Mouse (Mus musculus) left cerebral cortex, postnatal 4 days (tissue): ENCODE results near the gene Pgpep1l. TPM values are rescaled to one million over a fixed set of nuclear protein-coding genes. Genes with fewer than 3 reads are reported as not detected.

Experiments
- DNase-seq: peaks from one replicate; pipeline ENCODE4 v3.0.0-alpha.2; 2022
- intact Hi-C: fragments of 180-260 bp; cut with DNase I; formaldehyde crosslinking; loops from one replicate; pipeline ENCODE4 v1.15.1; 2025
- total RNA-seq, 2 experiments: library from RNA; stranded (reverse); gene quantifications; 2 replicates each; pipeline ENCODE4 v1.2.3; 2021

The Pgpep1l gene
- total RNA-seq, 2 experiments from 2014 or later: not detected

- intact Hi-C loops: no loop called here
- DNase-seq: no peak
Measured at GRCm38 (mm10) chr7:68224006-68224405, 40.0 kb downstream of the Pgpep1l start.

DNA sequence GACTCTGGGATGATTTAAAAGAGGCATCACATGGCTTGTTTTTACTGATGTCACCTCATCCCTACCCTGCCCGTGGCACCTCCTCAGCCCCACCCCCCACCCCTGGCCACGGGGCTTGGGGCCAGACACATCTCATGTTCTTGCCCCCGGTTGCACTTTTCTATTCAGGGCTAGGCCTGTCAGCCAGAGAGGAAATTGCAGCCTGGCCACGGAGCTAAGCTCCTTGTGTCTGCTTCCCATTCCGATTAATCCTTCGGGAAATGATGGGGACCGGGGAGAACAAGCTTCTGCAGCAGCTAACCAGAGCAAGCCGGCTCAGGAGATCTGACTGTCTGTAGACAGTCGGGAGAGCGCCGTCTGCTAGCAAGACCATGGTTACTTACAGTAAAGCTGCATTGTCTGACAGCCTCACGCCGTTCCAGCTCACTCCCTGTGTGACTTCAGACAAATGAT is 40.7 kb downstream of the Pgpep1l start:
- intact Hi-C loops: no loop called here

GRCm38 (mm10) chr7:68221677-68222230 is 42.3 kb downstream of the Pgpep1l start:
- intact Hi-C loops: no loop called here
- no peak for DNase-seq

More for the DNA sequence above, 40.7 kb downstream of the Pgpep1l start:
- no peak for DNase-seq

GRCm38 (mm10) chr7:68218879-68219278 is 45.2 kb downstream of the Pgpep1l start:
- intact Hi-C loops: no loop called here

GRCm38 (mm10) chr7:68215522-68216070 is 48.4 kb downstream of the Pgpep1l start:
- intact Hi-C loops: no loop called here

More at GRCm38 (mm10) chr7:68218879-68219278, 45.2 kb downstream of the Pgpep1l start:
- DNase-seq: no peak

DNA sequence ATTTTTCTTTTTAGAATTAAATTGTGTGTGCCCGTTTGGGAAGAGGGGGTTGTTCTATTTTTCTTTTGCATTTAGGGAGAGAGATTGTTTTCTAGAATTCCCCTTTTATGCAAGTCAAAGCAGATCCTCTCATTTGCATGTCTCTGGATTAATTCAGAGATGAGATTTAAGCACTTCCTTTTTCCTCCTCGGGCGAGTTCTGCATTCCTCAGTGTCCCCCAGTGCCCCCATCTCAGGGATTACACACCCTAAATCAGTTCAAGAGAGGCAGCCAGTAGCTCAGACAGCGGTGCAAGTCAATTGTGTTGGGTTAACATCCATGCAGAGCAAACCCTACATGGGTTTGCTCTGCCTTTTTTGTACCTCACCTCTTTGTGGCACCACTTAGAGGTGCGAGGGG is 50.2 kb downstream of the Pgpep1l start:
- no peak for DNase-seq
- intact Hi-C loops: no loop called here

More at GRCm38 (mm10) chr7:68215522-68216070, 48.4 kb downstream of the Pgpep1l start:
- no peak for DNase-seq

- intact Hi-C loops: no loop called here
- no peak for DNase-seq
Measured at GRCm38 (mm10) chr7:68211883-68212282, 52.1 kb downstream of the Pgpep1l start.

DNA sequence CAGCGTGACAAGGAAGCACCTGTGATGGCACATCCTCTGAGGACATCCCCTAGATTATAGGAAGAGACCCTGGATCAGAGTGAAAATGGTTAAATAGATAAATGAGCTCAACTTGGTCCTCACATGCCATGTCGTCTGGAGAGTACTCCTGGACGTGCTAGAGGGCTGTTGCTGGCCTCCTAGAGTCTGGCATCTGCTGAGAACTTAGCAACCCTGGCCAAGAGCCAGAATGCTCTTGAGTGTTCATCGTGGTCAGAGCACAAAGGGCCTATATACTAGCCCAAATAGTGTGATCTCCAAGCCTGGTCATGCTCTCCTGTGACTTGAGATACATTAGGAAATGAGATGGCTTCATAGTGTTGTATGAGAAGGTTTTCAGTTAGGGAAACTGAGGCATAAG is 53.6 kb downstream of the Pgpep1l start:
- intact Hi-C loops: no loop called here
- DNase-seq: no peak

GRCm38 (mm10) chr7:68209039-68209438 is 55.0 kb downstream of the Pgpep1l start:
- intact Hi-C loops: no loop called here
- DNase-seq: no peak

GRCm38 (mm10) chr7:68205776-68206427 is 58.1 kb downstream of the Pgpep1l start:
- intact Hi-C loops: no loop called here
- no peak for DNase-seq

DNA sequence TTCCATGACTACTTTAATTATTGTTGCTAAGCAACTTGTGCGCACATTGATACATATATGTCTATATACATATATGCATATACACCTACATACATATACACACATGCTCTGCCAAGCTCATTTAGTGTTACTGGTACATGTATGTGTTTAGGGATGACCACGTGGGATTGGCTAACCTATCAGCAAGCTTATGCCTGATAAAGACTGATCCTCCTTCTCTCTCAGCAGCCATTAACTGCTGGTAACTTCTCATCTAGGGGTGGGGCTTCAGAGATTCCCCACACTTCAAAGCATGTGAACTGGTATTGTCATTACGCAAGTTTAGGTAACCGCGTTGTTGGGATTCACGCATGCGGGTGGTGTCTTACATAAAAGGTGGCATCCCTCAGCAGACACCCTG is 64.4 kb downstream of the Pgpep1l start:
- intact Hi-C loops: no loop called here
- no peak for DNase-seq

GRCm38 (mm10) chr7:68193958-68194695 is 69.9 kb downstream of the Pgpep1l start:
- DNase-seq: no peak
- intact Hi-C loops: no loop called here

GRCm38 (mm10) chr7:68189691-68190456 is 74.2 kb downstream of the Pgpep1l start:
- intact Hi-C loops: no loop called here
- no peak for DNase-seq

DNA sequence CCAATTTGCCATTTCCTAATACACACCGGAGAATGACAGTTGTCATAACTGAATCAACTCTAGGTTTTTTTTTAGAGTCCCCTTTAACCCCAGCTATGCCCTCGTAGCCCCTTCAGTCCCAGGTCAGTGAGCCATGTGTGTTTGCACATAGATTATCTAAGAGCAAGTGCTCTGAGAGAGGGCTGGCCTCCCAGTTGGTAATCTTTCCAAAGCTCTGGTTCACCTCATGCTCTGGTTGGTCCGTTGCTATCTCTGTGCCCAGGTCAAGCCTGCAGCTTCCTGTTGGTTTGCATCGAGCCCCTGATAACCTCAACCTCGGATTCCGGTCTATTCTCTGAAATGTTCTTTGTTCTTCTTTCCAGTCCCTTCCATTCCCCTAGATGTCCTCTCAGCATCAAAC is 74.8 kb downstream of the Pgpep1l start:
- intact Hi-C loops: no loop called here
- no peak for DNase-seq

Other genes with a start within 250 kb of the Pgpep1l start
- under 1 TPM; 0.12 to 0.22 TPM for gene Fam169b, start 9.6 kb upstream of the Pgpep1l start, total RNA-seq